Mouse (Mus musculus) heart, embryonic 16.5 days (tissue): ENCODE data around the gene Tpd52l2. TPM values are rescaled to one million over a fixed set of nuclear protein-coding genes. Genes with fewer than 3 reads are reported as not detected.

ENCODE experiments used
- ATAC-seq: fragments of 200-750 bp; cut with Nextera tagmentation; replicated peaks from 2 replicates; pipeline ENCODE4 v1.8.0; 2017; ENCODE audit warnings: moderate number of reproducible peaks; ENCODE audit not compliant: insufficient read depth, low FRiP score; ENCODE audit errors: extremely low read depth
- H3K27ac ChIP-seq: fragments of 300-500 bp; sonication (generic); 2 replicates; pipeline ENCODE4 v1.5.1; 2014; ENCODE audit warnings: mild to moderate bottlenecking, low read length, control low read depth, moderate library complexity
- H3K27me3 ChIP-seq: fragments of 300-500 bp; sonication (generic); 2 replicates; pipeline ENCODE4 v1.6.1; 2014; ENCODE audit warnings: low read length, mixed read lengths; ENCODE audit not compliant: control insufficient read depth, insufficient read depth
- H3K36me3 ChIP-seq: fragments of 300-500 bp; sonication (generic); 2 replicates; pipeline ENCODE4 v1.6.1; 2014; ENCODE audit not compliant: control insufficient read depth, insufficient read depth
- H3K4me1 ChIP-seq: fragments of 300-500 bp; sonication (generic); 2 replicates; pipeline ENCODE4 v1.6.1; 2014; ENCODE audit warnings: low read length, mixed read lengths; ENCODE audit not compliant: control insufficient read depth, insufficient read depth
- H3K4me2 ChIP-seq: fragments of 300-500 bp; sonication (generic); 2 replicates; pipeline ENCODE4 v1.6.1; 2014; ENCODE audit warnings: low read depth, mild to moderate bottlenecking, control low read depth, low read length
- H3K4me3 ChIP-seq: fragments of 300-500 bp; sonication (generic); 2 replicates; pipeline ENCODE4 v1.5.1; 2014; ENCODE audit warnings: mild to moderate bottlenecking, control low read depth, low read length
- H3K9ac ChIP-seq: fragments of 300-500 bp; sonication (generic); 2 replicates; pipeline ENCODE4 v1.6.1; 2014; ENCODE audit warnings: low read length, control low read depth
- H3K9me3 ChIP-seq: fragments of 300-500 bp; sonication (generic); replicated peaks from 2 replicates; pipeline ENCODE4 v1.6.1; 2016; ENCODE audit warnings: low read length; ENCODE audit not compliant: control insufficient read depth
- WGBS: fragments of 180-500 bp; shearing (Covaris S2); extraction: QIAGEN DNeasy Blood & Tissue Kit; methylation state at CpG from one replicate; pipeline ENCODE4 v1.1.7; 2014; 5-methylcytosine and 5-hydroxymethylcytosine counted together
- polyA plus RNA-seq: library from polyadenylated mRNA; unstranded; fragments of >200 nt; fragmentation: Nextera tagmentation; extraction: Ambion mirVana; gene quantifications from 2 replicates; pipeline ENCODE4 v1.2.1, GENCODE M21; 2015

The Tpd52l2 gene
- polyA plus RNA-seq, 1 experiment from 2014 or later: 125 TPM

- Histone ChIP-seq H3K4me3 (peak overlapping the region; percentile 26), H3K9ac (peak overlapping the region; percentile 70), H3K27ac (peak overlapping the region; percentile 67), H3K36me3 (no peaks in the 10 kb centered on the region), H3K9me3 (no peaks in the 10 kb centered on the region), H3K4me2 (peak overlapping the region; percentile 57), H3K27me3 (no peaks in the 10 kb centered on the region), H3K4me1 (peaks cover 14% of the 10 kb centered on the region)
- ATAC-seq: peak; percentile 78
- WGBS: 24% methylated on average over 7 of the region's 7 CpGs
These were observed 13.2 kb upstream of the Tpd52l2 start for GRCm38 (mm10) chr2:181483562-181484318.

GRCm38 (mm10) chr2:181484456-181485233 lies 12.3 kb upstream of the Tpd52l2 start:
- Histone ChIP-seq H3K4me1 (peaks cover 14% of the 10 kb centered on the region), H3K9me3 (no peaks in the 10 kb centered on the region), H3K36me3 (no peaks in the 10 kb centered on the region), H3K27me3 (no peaks in the 10 kb centered on the region), H3K4me2 (no peak overlapping the region), H3K9ac (no peak overlapping the region), H3K27ac (no peak overlapping the region; the same call in 1 of the 2 replicates), H3K4me3 (no peak overlapping the region)
- ATAC-seq: no peak
- 68% methylated on average over 6 of the region's 6 CpGs for WGBS

- Histone ChIP-seq H3K4me2 (no peak overlapping the region), H3K36me3 (no peaks in the 10 kb centered on the region), H3K9me3 (no peaks in the 10 kb centered on the region), H3K4me1 (peaks cover 14% of the 10 kb centered on the region), H3K27ac (no peak overlapping the region), H3K4me3 (no peak overlapping the region), H3K9ac (no peak overlapping the region), H3K27me3 (no peaks in the 10 kb centered on the region)
- ATAC-seq: no peak
- 28% methylated on average over 1 of the region's 1 CpGs for WGBS
These were observed 11.2 kb upstream of the Tpd52l2 start for GRCm38 (mm10) chr2:181485741-181486140.

GRCm38 (mm10) chr2:181487338-181488277 lies 9.3 kb upstream of the Tpd52l2 start:
- no peaks in the 10 kb centered on the region for H3K9me3 ChIP-seq
- H3K9ac ChIP-seq: no peak overlapping the region
- no peak overlapping the region for H3K4me3 ChIP-seq
- no peaks in the 10 kb centered on the region for H3K36me3 ChIP-seq
- peak overlapping the region; percentile 76 for H3K27ac ChIP-seq
- 28% methylated on average over 5 of the region's 5 CpGs for WGBS
- no peak overlapping the region; the same call in 1 of the 2 replicates for H3K4me2 ChIP-seq
- H3K4me1 ChIP-seq: peaks cover 14% of the 10 kb centered on the region
- no peaks in the 10 kb centered on the region for H3K27me3 ChIP-seq
- peak; percentile 70 for ATAC-seq

- 30% methylated on average over 7 of the region's 7 CpGs for WGBS
- H3K4me3 ChIP-seq: no peak overlapping the region
These were observed 5.3 kb upstream of the Tpd52l2 start for GRCm38 (mm10) chr2:181491432-181492205.

GRCm38 (mm10) chr2:181492206-181492605 lies 4.7 kb upstream of the Tpd52l2 start:
- H3K4me2 ChIP-seq: no peak overlapping the region
- 44% methylated on average over 3 of the region's 3 CpGs for WGBS
- H3K9ac ChIP-seq: no peak overlapping the region
- no peaks in the 10 kb centered on the region for H3K36me3 ChIP-seq
- H3K27me3 ChIP-seq: no peaks in the 10 kb centered on the region
- ATAC-seq: no peak
- H3K9me3 ChIP-seq: no peaks in the 10 kb centered on the region
- no peak overlapping the region for H3K27ac ChIP-seq
- H3K4me1 ChIP-seq: peaks cover 4% of the 10 kb centered on the region; the same call in 1 of the 2 replicates
- no peak overlapping the region for H3K4me3 ChIP-seq

More at GRCm38 (mm10) chr2:181491432-181492205, 5.3 kb upstream of the Tpd52l2 start:
- ATAC-seq: no peak
- Histone ChIP-seq H3K4me2 (no peak overlapping the region), H3K36me3 (no peaks in the 10 kb centered on the region), H3K4me1 (peaks cover 9% of the 10 kb centered on the region; the same call in 1 of the 2 replicates), H3K27ac (no peak overlapping the region), H3K9ac (no peak overlapping the region), H3K9me3 (no peaks in the 10 kb centered on the region), H3K27me3 (no peaks in the 10 kb centered on the region)

- H3K9me3 ChIP-seq: no peaks in the 10 kb centered on the region
- no peaks in the 10 kb centered on the region for H3K27me3 ChIP-seq
- H3K4me2 ChIP-seq: no peak within 1 kb of the TSS
- 81% methylated on average over 31 of the region's 31 CpGs for WGBS
- no peaks in the 10 kb centered on the region for H3K36me3 ChIP-seq
- no peak within 1 kb of the TSS for H3K9ac ChIP-seq
- no peak for ATAC-seq
- no peak within 1 kb of the TSS for H3K4me3 ChIP-seq
- peaks cover 11% of the 10 kb centered on the region for H3K4me1 ChIP-seq
- H3K27ac ChIP-seq: no peak within 1 kb of the TSS
These were observed 3.6 kb upstream of the Tpd52l2 start, which contains the start of gene Abhd16b for GRCm38 (mm10) chr2:181493156-181493927. Abhd16b (plus strand) TSS chr2:181493206.
